Mouse (Mus musculus): Measurements from ENCODE around the gene Sumo2. TPM values are rescaled to one million over a fixed set of nuclear protein-coding genes. Genes with fewer than 3 reads are reported as not detected.
"Not testable (repeated sequence)": the region's sequence is repeated elsewhere in the genome, so short reads cannot be mapped to it uniquely, and the experiment has no call there.

Sumo2 gene
- total RNA-seq, 2 experiments from 2014 or later, result 307 to 316 TPM

- DNase-seq (ENCODE audit: low spot score in 2 of 2), result no peak
These were observed 15.9 kb downstream of the Sumo2 start for GRCm38 (mm10) chr11:115520218-115520617.

GRCm38 (mm10) chr11:115519581-115519980 lies 16.5 kb downstream of the Sumo2 start:
- DNase-seq (ENCODE audit: low spot score in 2 of 2), result no peak

GRCm38 (mm10) chr11:115518693-115519092 lies 17.4 kb downstream of the Sumo2 start:
- DNase-seq (ENCODE audit: low spot score in 2 of 2), result peak in 1 of 2 experiments; percentile 27

GRCm38 (mm10) chr11:115516942-115517341 lies 19.1 kb downstream of the Sumo2 start:
- DNase-seq (ENCODE audit: low spot score in 2 of 2), result no peak

- DNase-seq (ENCODE audit: low spot score in 2 of 2), result no peak
These were observed 21.1 kb downstream of the Sumo2 start for GRCm38 (mm10) chr11:115515021-115515420.

- DNase-seq (ENCODE audit: low spot score in 2 of 2), result peak; percentile 95 to 99
These were observed 21.8 kb downstream of the Sumo2 start, which contains the start of gene Jpt1 for GRCm38 (mm10) chr11:115514238-115514663. Jpt1 (minus strand) TSS chr11:115514387.

- peak in 1 of 2 experiments; percentile 50 for DNase-seq (ENCODE audit: low spot score in 2 of 2)
These were observed 22.5 kb downstream of the Sumo2 start for GRCm38 (mm10) chr11:115513271-115514237.

- no peak for DNase-seq (ENCODE audit: low spot score in 2 of 2)
These were observed 23.5 kb downstream of the Sumo2 start for GRCm38 (mm10) chr11:115512407-115513183.

- DNase-seq (ENCODE audit: low spot score in 2 of 2), result no peak
These were observed 24.1 kb downstream of the Sumo2 start for GRCm38 (mm10) chr11:115512004-115512403.

GRCm38 (mm10) chr11:115511121-115511520 lies 25.0 kb downstream of the Sumo2 start:
- DNase-seq (ENCODE audit: low spot score in 2 of 2), result no peak

GRCm38 (mm10) chr11:115510507-115510888 lies 25.6 kb downstream of the Sumo2 start:
- DNase-seq (ENCODE audit: low spot score in 2 of 2), result no peak

- no peak for DNase-seq (ENCODE audit: low spot score in 2 of 2)
These were observed 26.1 kb downstream of the Sumo2 start for GRCm38 (mm10) chr11:115509773-115510506.

GRCm38 (mm10) chr11:115508061-115508460 lies 28.0 kb downstream of the Sumo2 start:
- no peak for DNase-seq (ENCODE audit: low spot score in 2 of 2)

GRCm38 (mm10) chr11:115506586-115506985 lies 29.5 kb downstream of the Sumo2 start:
- no peak for DNase-seq (ENCODE audit: low spot score in 2 of 2)

- DNase-seq (ENCODE audit: low spot score in 2 of 2), result no peak
These were observed 33.4 kb downstream of the Sumo2 start for GRCm38 (mm10) chr11:115502636-115503035.

- not testable (repeated sequence) for DNase-seq (ENCODE audit: low spot score in 2 of 2)
These were observed 39.5 kb downstream of the Sumo2 start for GRCm38 (mm10) chr11:115496559-115496958.

- DNase-seq (ENCODE audit: low spot score in 2 of 2), result no peak
These were observed 43.7 kb downstream of the Sumo2 start for GRCm38 (mm10) chr11:115492387-115492786.

GRCm38 (mm10) chr11:115491356-115492083 lies 44.6 kb downstream of the Sumo2 start, which contains the start of gene Nt5c:
Nt5c (minus strand) TSS chr11:115491862.
- DNase-seq (ENCODE audit: low spot score in 2 of 2), result peak; percentile 83 to 88

- no peak for DNase-seq (ENCODE audit: low spot score in 2 of 2)
These were observed 45.4 kb downstream of the Sumo2 start for GRCm38 (mm10) chr11:115490441-115491355.

Measured in layer of hippocampus, adult 18-20 months (tissue).